Mouse (Mus musculus) erythroblast, embryonic 14.5 days (primary cell): Measurements from ENCODE around the gene Hoxa9. TPM values are rescaled to one million over a fixed set of nuclear protein-coding genes. Genes with fewer than 3 reads are reported as not detected.

ENCODE experiments used
- H3K27me3 ChIP-seq: 2 replicates; pipeline ENCODE4 v1.6.1; 2012; ENCODE audit warnings: inconsistent platforms; ENCODE audit not compliant: control insufficient read depth
- H3K36me3 ChIP-seq: 2 replicates; pipeline ENCODE4 v1.6.1; 2012; ENCODE audit warnings: mild to moderate bottlenecking, inconsistent platforms; ENCODE audit not compliant: control insufficient read depth
- H3K4me1 ChIP-seq: 2 replicates; pipeline ENCODE4 v1.6.1; 2012; ENCODE audit warnings: inconsistent platforms; ENCODE audit not compliant: control insufficient read depth
- H3K4me3 ChIP-seq: replicated peaks from 2 replicates; pipeline ENCODE3; 2012; ENCODE audit warnings: moderate library complexity, mild to moderate bottlenecking, inconsistent platforms
- H3K9me3 ChIP-seq: 2 replicates; pipeline ENCODE4 v1.6.1; 2012; ENCODE audit warnings: low read length, inconsistent platforms, mixed read lengths; ENCODE audit not compliant: control insufficient read depth
- GATA1 ChIP-seq: IDR thresholded peaks from 2 replicates; pipeline ENCODE4 v1.6.1; 2012; ENCODE audit warnings: low read length, inconsistent platforms, mixed read lengths
- TAL1 ChIP-seq: IDR thresholded peaks from 3 replicates; pipeline ENCODE4 v1.6.1; 2012; ENCODE audit warnings: low read length, inconsistent platforms, mixed read lengths
- polyA plus RNA-seq: library from polyadenylated mRNA; stranded (reverse); fragments of >175 nt; gene quantifications from 2 replicates; pipeline ENCODE4 v1.2.3, GENCODE M21; 2012

Hoxa9 gene
- polyA plus RNA-seq, 1 experiment: not detected

GRCm38 (mm10) chr6:52268756-52269155, 37.9 kb upstream of the Hoxa9 start:
- peaks cover 98% of the 10 kb centered on the region for H3K27me3 ChIP-seq
- no peaks in the 10 kb centered on the region for H3K4me1 ChIP-seq
- no peak for TF ChIP-seq TAL1
- no peak for TF ChIP-seq GATA1
- H3K9me3 ChIP-seq: no peaks in the 10 kb centered on the region; the same call in 1 of the 2 replicates
- no peaks in the 10 kb centered on the region for H3K36me3 ChIP-seq
- no peak overlapping the region for H3K4me3 ChIP-seq

GRCm38 (mm10) chr6:52268341-52268740, 37.5 kb upstream of the Hoxa9 start:
- TF ChIP-seq TAL1 (no peak), GATA1 (no peak)
- H3K4me3 ChIP-seq: no peak overlapping the region
- H3K9me3 ChIP-seq: no peaks in the 10 kb centered on the region; the same call in 1 of the 2 replicates
- no peaks in the 10 kb centered on the region for H3K36me3 ChIP-seq
- no peaks in the 10 kb centered on the region for H3K4me1 ChIP-seq
- peaks cover 98% of the 10 kb centered on the region for H3K27me3 ChIP-seq

- TF ChIP-seq TAL1 (no peak), GATA1 (no peak)
- Histone ChIP-seq H3K27me3 (peaks cover 98% of the 10 kb centered on the region), H3K36me3 (no peaks in the 10 kb centered on the region), H3K9me3 (no peaks in the 10 kb centered on the region; the same call in 1 of the 2 replicates), H3K4me1 (no peaks in the 10 kb centered on the region), H3K4me3 (no peak overlapping the region)
Measured at GRCm38 (mm10) chr6:52267691-52268090, 36.8 kb upstream of the Hoxa9 start.

- H3K4me3 ChIP-seq: no peak overlapping the region
- no peak for TF ChIP-seq GATA1
- TF ChIP-seq TAL1: no peak
- no peaks in the 10 kb centered on the region; the same call in 1 of the 2 replicates for H3K9me3 ChIP-seq
- no peaks in the 10 kb centered on the region for H3K36me3 ChIP-seq
- H3K4me1 ChIP-seq: no peaks in the 10 kb centered on the region
- H3K27me3 ChIP-seq: peaks cover 98% of the 10 kb centered on the region
Measured at GRCm38 (mm10) chr6:52267221-52267620, 36.3 kb upstream of the Hoxa9 start.

GRCm38 (mm10) chr6:52266666-52266985, 35.7 kb upstream of the Hoxa9 start:
- Histone ChIP-seq H3K36me3 (no peaks in the 10 kb centered on the region), H3K4me3 (no peak overlapping the region), H3K9me3 (no peaks in the 10 kb centered on the region; the same call in 1 of the 2 replicates), H3K27me3 (peaks cover 99% of the 10 kb centered on the region), H3K4me1 (no peaks in the 10 kb centered on the region)
- no peak for TF ChIP-seq GATA1
- no peak for TF ChIP-seq TAL1

GRCm38 (mm10) chr6:52265913-52266665, 35.2 kb upstream of the Hoxa9 start:
- H3K4me1 ChIP-seq: no peaks in the 10 kb centered on the region
- no peaks in the 10 kb centered on the region; the same call in 1 of the 2 replicates for H3K9me3 ChIP-seq
- H3K27me3 ChIP-seq: peaks cover 99% of the 10 kb centered on the region
- no peak overlapping the region for H3K4me3 ChIP-seq
- H3K36me3 ChIP-seq: no peaks in the 10 kb centered on the region
- no peak for TF ChIP-seq GATA1

- TF ChIP-seq GATA1 (no peak), TAL1 (no peak)
- H3K4me3 ChIP-seq: no peak overlapping the region
- H3K4me1 ChIP-seq: no peaks in the 10 kb centered on the region
- H3K27me3 ChIP-seq: peaks cover 99% of the 10 kb centered on the region
- H3K36me3 ChIP-seq: no peaks in the 10 kb centered on the region
- no peaks in the 10 kb centered on the region; the same call in 1 of the 2 replicates for H3K9me3 ChIP-seq
Measured at GRCm38 (mm10) chr6:52265306-52265912, 34.5 kb upstream of the Hoxa9 start.

GRCm38 (mm10) chr6:52264106-52264790, 33.4 kb upstream of the Hoxa9 start:
- peaks cover 100% of the 10 kb centered on the region for H3K27me3 ChIP-seq
- H3K4me1 ChIP-seq: no peaks in the 10 kb centered on the region
- TF ChIP-seq GATA1: no peak
- TF ChIP-seq TAL1: no peak
- H3K4me3 ChIP-seq: no peak overlapping the region
- H3K36me3 ChIP-seq: no peaks in the 10 kb centered on the region
- peaks cover 2% of the 10 kb centered on the region; the same call in 1 of the 2 replicates for H3K9me3 ChIP-seq

GRCm38 (mm10) chr6:52263321-52263585, 32.4 kb upstream of the Hoxa9 start:
- peaks cover 100% of the 10 kb centered on the region for H3K27me3 ChIP-seq
- H3K4me1 ChIP-seq: no peaks in the 10 kb centered on the region
- H3K4me3 ChIP-seq: no peak overlapping the region
- TF ChIP-seq GATA1: no peak
- no peak for TF ChIP-seq TAL1
- no peaks in the 10 kb centered on the region for H3K36me3 ChIP-seq
- H3K9me3 ChIP-seq: peaks cover 2% of the 10 kb centered on the region; the same call in 1 of the 2 replicates
